Mouse (Mus musculus): ENCODE results near the gene Hbb-bt.
"Not testable (repeated sequence)": the region's sequence is repeated elsewhere in the genome, so short reads cannot be mapped to it uniquely, and the experiment has no call there.

Gene Hbb-bt

GRCm38 (mm10) chr7:103813766-103814165 is at the start of gene Hbb-bt:
Gene Hbb-bt (minus strand): TSS chr7:103813996.
- DNase-seq = no peak

- DNase-seq = no peak
These were observed 47.7 kb upstream of the Hbb-bt start for GRCm38 (mm10) chr7:103861531-103861930.

GRCm38 (mm10) chr7:103860855-103861254 is 47.1 kb upstream of the Hbb-bt start:
- no peak for DNase-seq

- no peak for DNase-seq
These were observed 45.3 kb upstream of the Hbb-bt start for GRCm38 (mm10) chr7:103859076-103859475.

GRCm38 (mm10) chr7:103854669-103855068 is 40.9 kb upstream of the Hbb-bt start:
- DNase-seq = no peak

- no peak for DNase-seq
These were observed 39.3 kb upstream of the Hbb-bt start, which contains the start of gene Hbb-y for GRCm38 (mm10) chr7:103853090-103853489. Gene Hbb-y (minus strand): TSS chr7:103853216.

- no peak for DNase-seq
These were observed 30.9 kb upstream of the Hbb-bt start for GRCm38 (mm10) chr7:103844525-103845325.

GRCm38 (mm10) chr7:103843034-103843433 is 29.2 kb upstream of the Hbb-bt start, which contains the start of gene Hbb-bh1:
Gene Hbb-bh1 (minus strand): TSS chr7:103843164.
- no peak for DNase-seq

- no peak for DNase-seq
These were observed 26.5 kb upstream of the Hbb-bt start, which contains the start of gene Hbb-bh2 for GRCm38 (mm10) chr7:103840268-103840667. Gene Hbb-bh2 (minus strand): TSS chr7:103840520.

GRCm38 (mm10) chr7:103827808-103828207 is 14.0 kb upstream of the Hbb-bt start, which contains the start of gene Hbb-bs:
Gene Hbb-bs (minus strand): TSS chr7:103828096.
- no peak for DNase-seq

- DNase-seq = not testable (repeated sequence)
These were observed 13.3 kb upstream of the Hbb-bt start for GRCm38 (mm10) chr7:103827139-103827538.

- DNase-seq = no peak
These were observed 12.6 kb upstream of the Hbb-bt start for GRCm38 (mm10) chr7:103826255-103826887.

- DNase-seq = no peak
These were observed 11.9 kb upstream of the Hbb-bt start for GRCm38 (mm10) chr7:103825536-103826254.

- DNase-seq = no peak
These were observed 10.8 kb upstream of the Hbb-bt start for GRCm38 (mm10) chr7:103824597-103824996.

GRCm38 (mm10) chr7:103815085-103815484 is 1.3 kb upstream of the Hbb-bt start:
- not testable (repeated sequence) for DNase-seq

GRCm38 (mm10) chr7:103813152-103813551 is 644 bp downstream of the Hbb-bt start:
- DNase-seq = not testable (repeated sequence)

- no peak for DNase-seq
These were observed 1.6 kb downstream of the Hbb-bt start for GRCm38 (mm10) chr7:103812174-103812573.

- DNase-seq = no peak
These were observed 2.5 kb downstream of the Hbb-bt start for GRCm38 (mm10) chr7:103811223-103811845.

GRCm38 (mm10) chr7:103810746-103811145 is 3.0 kb downstream of the Hbb-bt start:
- no peak for DNase-seq

- no peak for DNase-seq
These were observed 3.5 kb downstream of the Hbb-bt start for GRCm38 (mm10) chr7:103810296-103810695.

GRCm38 (mm10) chr7:103809801-103810155 is 4.0 kb downstream of the Hbb-bt start:
- DNase-seq = no peak

GRCm38 (mm10) chr7:103808971-103809800 is 4.6 kb downstream of the Hbb-bt start:
- DNase-seq = no peak

Measured in kidney, postnatal 14 days (tissue).